Mouse (Mus musculus) mouse trophoblast stem cell (cell line): ENCODE results near the gene Klra6.
"Not testable (repeated sequence)": the region's sequence is repeated elsewhere in the genome, so short reads cannot be mapped to it uniquely, and the experiment has no call there.

Source experiments
- in situ Hi-C, 2 experiments: fragments of 300-500 bp; cut with MseI, MboI; formaldehyde crosslinking; loops; 2 replicates in 1 of 2; 3 replicates in 1 of 2; pipeline ENCODE4 v1.15.1; 2025

Gene Klra6

DNA sequence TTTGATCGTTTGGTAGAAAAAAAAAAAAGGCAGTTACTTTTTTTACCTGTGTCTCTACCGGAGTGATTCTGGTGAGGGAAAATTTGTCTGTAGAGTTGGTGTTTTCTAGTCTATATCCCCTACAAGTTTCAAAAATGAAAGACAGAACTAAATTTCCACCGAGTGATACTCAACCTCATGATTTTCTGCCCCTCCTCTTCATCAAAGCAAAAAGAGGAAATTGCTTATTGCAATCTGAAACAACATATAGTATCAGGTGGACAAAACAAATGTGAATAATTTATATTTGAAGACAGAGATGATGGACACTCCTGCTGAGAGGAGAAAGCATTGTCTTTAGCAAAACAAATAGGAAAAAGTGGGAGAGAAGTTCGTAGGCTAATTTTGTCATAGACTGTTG is at the start of gene Klra6:
Klra6 (minus strand) TSS at position 101 of the 400 bp plus-strand sequence.
- in situ Hi-C loops: no loop called here

DNA sequence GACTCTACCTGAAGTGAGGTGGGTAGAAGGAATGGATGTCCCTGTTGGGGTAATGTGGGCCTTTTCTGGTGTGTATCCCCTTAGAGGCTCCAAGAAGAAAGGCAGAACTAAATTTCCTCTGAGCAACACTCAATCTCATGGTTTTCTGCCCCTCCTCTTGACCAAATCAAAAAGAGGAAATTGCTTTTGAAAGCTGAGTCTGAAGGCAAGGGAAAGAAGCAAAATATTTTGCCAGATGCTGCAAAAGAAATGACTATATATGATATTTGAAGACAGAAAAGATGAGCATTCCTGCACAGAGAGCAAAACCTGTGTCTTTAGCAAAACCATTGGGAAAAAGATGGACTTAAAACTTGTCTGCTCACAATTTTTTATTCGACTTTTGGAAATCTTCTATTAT is 40.4 kb upstream of the Klra6 start, which contains the start of gene Klra4:
Klra4 (minus strand) TSS at position 101 of the 400 bp plus-strand sequence.
- in situ Hi-C loops: not testable (repeated sequence)

DNA sequence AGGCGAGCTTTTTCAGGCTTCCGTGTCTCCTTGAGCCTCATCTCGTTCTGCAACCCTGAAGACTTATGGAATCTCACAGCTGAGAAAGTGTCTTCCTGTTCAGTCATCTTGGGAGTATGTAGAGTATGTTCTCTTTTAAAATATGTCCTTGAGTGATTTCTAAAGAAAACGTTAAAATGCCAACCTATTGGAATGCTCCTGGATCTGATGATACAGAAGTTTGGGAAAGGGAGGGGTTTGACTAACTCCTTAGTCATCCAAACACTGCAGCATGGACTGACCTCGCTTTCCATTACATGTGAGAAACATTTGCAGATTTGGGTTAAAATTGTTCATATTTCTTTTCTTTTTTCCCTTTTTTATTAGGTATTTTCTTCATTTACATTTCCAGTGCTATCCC is 38.4 kb upstream of the Klra6 start:
- in situ Hi-C loops: no loop called here

DNA sequence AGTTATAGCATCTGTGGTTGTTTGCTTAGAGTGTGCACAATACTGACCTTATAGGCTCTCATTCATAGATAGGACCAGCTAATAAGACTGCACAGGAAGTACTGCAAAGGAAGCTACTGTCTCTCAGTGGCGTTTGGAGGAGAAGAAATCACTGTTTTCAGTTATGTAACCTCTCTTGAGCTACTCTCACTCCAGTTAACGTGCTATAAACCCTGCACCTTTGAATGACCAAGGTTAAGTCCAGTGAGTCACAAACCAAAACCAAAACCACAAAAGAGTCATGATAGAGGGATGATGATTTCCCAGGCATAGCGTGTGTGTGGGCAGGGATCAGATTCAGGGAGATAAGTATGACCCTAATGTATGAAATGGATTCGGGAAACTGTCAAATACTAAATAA is 8.4 kb upstream of the Klra6 start:
- in situ Hi-C loops: not testable (repeated sequence)

DNA sequence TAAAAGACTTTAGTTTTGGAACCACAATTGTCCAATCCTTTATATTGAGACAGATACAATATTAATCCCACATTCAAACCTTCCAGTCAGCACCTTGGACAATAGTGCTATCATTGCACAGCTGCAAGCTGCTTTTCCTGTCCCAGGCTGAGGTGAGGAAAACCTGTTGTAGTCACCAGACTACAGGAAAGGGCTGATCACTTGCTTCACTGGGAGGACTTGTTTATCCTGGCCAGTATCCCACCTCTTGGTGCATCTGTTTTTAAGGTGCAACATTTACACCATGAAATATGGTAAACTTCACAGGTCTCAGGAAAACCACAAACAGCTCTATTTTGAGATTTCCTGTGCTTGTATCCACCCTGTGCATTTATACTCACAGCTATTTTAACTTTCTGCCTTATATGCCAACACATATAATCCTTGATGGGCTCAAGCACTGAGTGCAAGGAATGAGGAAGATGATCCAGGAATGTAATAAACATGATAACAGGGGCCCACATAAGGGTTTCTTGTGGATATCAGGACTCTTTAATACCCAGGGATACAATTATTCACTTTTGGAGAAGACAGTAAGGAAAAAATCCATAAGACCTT is 4.8 kb upstream of the Klra6 start:
- in situ Hi-C loops: not testable (repeated sequence)
